Mouse (Mus musculus) embryonic facial prominence, embryonic 14.5 days (tissue): Measurements from ENCODE around the gene Hist1h1d. TPM values are rescaled to one million over a fixed set of nuclear protein-coding genes. Genes with fewer than 3 reads are reported as not detected.

Experiments used
- microRNA-seq: library from miRNA; unstranded; fragments of <30 nt; microRNA quantifications from one replicate; pipeline ENCODE4, GENCODE M21; 2016; ENCODE audit warnings: borderline number of aligned reads
- polyA plus RNA-seq: library from polyadenylated mRNA; unstranded; fragments of >200 nt; fragmentation: Nextera tagmentation; extraction: Ambion mirVana; gene quantifications from 2 replicates; pipeline ENCODE4 v1.2.1, GENCODE M21; 2014

The Hist1h1d gene
- polyA plus RNA-seq, 1 experiment from 2014 or later = 0.60 TPM

Small RNA genes lying within 50 kb of the gene (microRNA-seq; reads per million reads assigned to microRNA genes)
- gene Gm44297 (not detected), gene Gm44359 (not detected), gene Gm44394 (not detected), gene n-TStga1 (0.83 reads per million)

Other genes with a start within 250 kb of the Hist1h1d start
- 40.2 and 44.9 TPM in 2 replicates for gene Zfp322a, start 184.1 kb upstream of the Hist1h1d start, polyA plus RNA-seq
- 10.3 and 11.6 TPM in 2 replicates for gene Abt1, start 129.4 kb upstream of the Hist1h1d start, polyA plus RNA-seq
- gene Btn1a1, start 87.4 kb upstream of the Hist1h1d start, polyA plus RNA-seq = 0.18 TPM in 1 of 2 replicates, not detected in the other
- gene Btn2a2, start 64.4 kb upstream of the Hist1h1d start, polyA plus RNA-seq = 0.40 and 0.51 TPM in 2 replicates
- gene Hist1h4h, start 22.2 kb upstream of the Hist1h1d start, polyA plus RNA-seq = 5.1 and 5.6 TPM in 2 replicates
- gene Hist1h2af, start 19.4 kb upstream of the Hist1h1d start, polyA plus RNA-seq = 5.2 and 7.0 TPM in 2 replicates
- 3.7 and 4.1 TPM in 2 replicates for gene Hist1h3g, start 17.8 kb upstream of the Hist1h1d start, polyA plus RNA-seq
- gene Hist1h2bh, start 9.9 kb upstream of the Hist1h1d start, polyA plus RNA-seq = 0.76 and 0.77 TPM in 2 replicates
- 0.71 and 1.0 TPM in 2 replicates for gene Hist1h3f, start 9.2 kb upstream of the Hist1h1d start, polyA plus RNA-seq
- 0.84 and 0.88 TPM in 2 replicates for gene Hist1h4f, start 1.6 kb upstream of the Hist1h1d start, polyA plus RNA-seq
- 4.4 and 6.1 TPM in 2 replicates for gene Hist1h3e, start 9.1 kb downstream of the Hist1h1d start, polyA plus RNA-seq
- gene Hist1h2ae, start 18.0 kb downstream of the Hist1h1d start, polyA plus RNA-seq = 93.4 and 108 TPM in 2 replicates
- 5.1 and 5.3 TPM in 2 replicates for gene Hist1h2bg, start 18.1 kb downstream of the Hist1h1d start, polyA plus RNA-seq
- 3.6 and 4.1 TPM in 2 replicates for gene Hist1h2bf, start 20.9 kb downstream of the Hist1h1d start, polyA plus RNA-seq
- gene Hist1h2ad, start 21.1 kb downstream of the Hist1h1d start, polyA plus RNA-seq = 1.6 and 2.8 TPM in 2 replicates
- gene Hist1h3d, start 22.5 kb downstream of the Hist1h1d start, polyA plus RNA-seq = 5.2 and 7.2 TPM in 2 replicates
- gene Hist1h4d, start 28.3 kb downstream of the Hist1h1d start, polyA plus RNA-seq = 74.5 and 84.0 TPM in 2 replicates
- gene Hist1h2be, start 67.9 kb downstream of the Hist1h1d start, polyA plus RNA-seq = 1.5 and 2.2 TPM in 2 replicates
- 12.8 and 15.7 TPM in 2 replicates for gene Hist1h1e, start 69.3 kb downstream of the Hist1h1d start, polyA plus RNA-seq
- gene Hist1h2ac, start 130.7 kb downstream of the Hist1h1d start, polyA plus RNA-seq = 1.2 and 1.3 TPM in 2 replicates
- gene Hist1h2bc, start 130.9 kb downstream of the Hist1h1d start, polyA plus RNA-seq = 52.7 and 78.2 TPM in 2 replicates
- gene Hist1h1t, start 142.6 kb downstream of the Hist1h1d start, polyA plus RNA-seq = 0.19 and 0.31 TPM in 2 replicates
- gene Hist1h4c, start 145.2 kb downstream of the Hist1h1d start, polyA plus RNA-seq = 5.7 and 5.8 TPM in 2 replicates
- 9.6 and 10.3 TPM in 2 replicates for gene Hfe, start 157.6 kb downstream of the Hist1h1d start, polyA plus RNA-seq
- 36.1 and 37.8 TPM in 2 replicates for gene Hist1h1c, start 185.5 kb downstream of the Hist1h1d start, polyA plus RNA-seq
- 5.1 and 7.5 TPM in 2 replicates for gene Hist1h3c, start 192.3 kb downstream of the Hist1h1d start, polyA plus RNA-seq
- gene Hist1h2bb, start 193.5 kb downstream of the Hist1h1d start, polyA plus RNA-seq = 1.2 and 2.1 TPM in 2 replicates
- gene Hist1h2ab, start 197.9 kb downstream of the Hist1h1d start, polyA plus RNA-seq = 30.2 and 32.6 TPM in 2 replicates
- gene Hist1h3b, start 199.0 kb downstream of the Hist1h1d start, polyA plus RNA-seq = 6.6 and 11.5 TPM in 2 replicates
- gene Hist1h4b, start 203.8 kb downstream of the Hist1h1d start, polyA plus RNA-seq = 3.5 and 4.7 TPM in 2 replicates
- 0.68 and 0.74 TPM in 2 replicates for gene Hist1h4a, start 208.0 kb downstream of the Hist1h1d start, polyA plus RNA-seq
- 3.7 and 4.9 TPM in 2 replicates for gene Hist1h3a, start 209.1 kb downstream of the Hist1h1d start, polyA plus RNA-seq
- gene Hist1h1a, start 210.4 kb downstream of the Hist1h1d start, polyA plus RNA-seq = 3.2 and 3.5 TPM in 2 replicates
- 0.31 TPM in 1 of 2 replicates, not detected in the other for gene Trim38, start 216.7 kb downstream of the Hist1h1d start, polyA plus RNA-seq